Mouse (Mus musculus): Measurements from ENCODE around the gene Dlx3. TPM values are rescaled to one million over a fixed set of nuclear protein-coding genes. Genes with fewer than 3 reads are reported as not detected.
A peak's percentile ranks its signal among the peaks of the same experiment; 100 is the strongest.

Dlx3 gene
- polyA plus RNA-seq, 1 experiment from 2014 or later, result 8.0 TPM

GRCm38 (mm10) chr11:95093077-95093476 is 26.8 kb upstream of the Dlx3 start:
- Histone ChIP-seq H3K9ac (ENCODE audit: low read length) (no peak overlapping the region), H3K36me3 (ENCODE audit: control insufficient read depth, insufficient read depth, low read length) (no peaks in the 10 kb centered on the region), H3K27ac (replicated peaks) (no peak overlapping the region), H3K4me3 (ENCODE audit: low read depth, low read length) (no peak overlapping the region), H3K4me2 (replicated peaks; ENCODE audit: low read depth) (no peak overlapping the region), H3K4me1 (replicated peaks; ENCODE audit: control insufficient read depth, insufficient read depth) (peaks cover 12% of the 10 kb centered on the region), H3K27me3 (ENCODE audit: control insufficient read depth, insufficient read depth, low read length) (no peaks in the 10 kb centered on the region), H3K9me3 (ENCODE audit: control insufficient read depth, low read length) (no peaks in the 10 kb centered on the region)
- ATAC-seq (ENCODE audit: low FRiP score, low TSS enrichment) (peak; percentile 72), DNase-seq (ENCODE audit: low spot score) (no peak)
- 54% methylated on average over 5 of the region's 5 CpGs for WGBS
- TF ChIP-seq EP300 (optimal IDR thresholded peaks at IDR 0.05) (no peak), CTCF (IDR thresholded peaks at IDR 0.05; ENCODE audit: low read depth) (no peak)

- no peaks in the 10 kb centered on the region for H3K9me3 ChIP-seq (ENCODE audit: control insufficient read depth, low read length)
- no peaks in the 10 kb centered on the region for H3K36me3 ChIP-seq (ENCODE audit: control insufficient read depth, insufficient read depth, low read length)
- no peaks in the 10 kb centered on the region for H3K27me3 ChIP-seq (ENCODE audit: control insufficient read depth, insufficient read depth, low read length)
- no peak for ATAC-seq (ENCODE audit: low FRiP score, low TSS enrichment)
- no peak overlapping the region for H3K4me2 ChIP-seq (replicated peaks; ENCODE audit: low read depth)
- no peak overlapping the region for H3K4me3 ChIP-seq (ENCODE audit: low read depth, low read length)
- H3K4me1 ChIP-seq (replicated peaks; ENCODE audit: control insufficient read depth, insufficient read depth), result peaks cover 8% of the 10 kb centered on the region; the same call in 1 of the 2 replicates
- 0 out of 2 replicates have a peak overlapping the region, but pooled peaks have one; percentile 35 for H3K27ac ChIP-seq (replicated peaks)
- no peak overlapping the region for H3K9ac ChIP-seq (ENCODE audit: low read length)
- 80% methylated on average over 10 of the region's 10 CpGs for WGBS
- DNase-seq (ENCODE audit: low spot score), result no peak
- TF ChIP-seq CTCF (IDR thresholded peaks at IDR 0.05; ENCODE audit: low read depth) (no peak), EP300 (optimal IDR thresholded peaks at IDR 0.05) (no peak)
Observed at GRCm38 (mm10) chr11:95095596-95095995, 24.3 kb upstream of the Dlx3 start.

DNA sequence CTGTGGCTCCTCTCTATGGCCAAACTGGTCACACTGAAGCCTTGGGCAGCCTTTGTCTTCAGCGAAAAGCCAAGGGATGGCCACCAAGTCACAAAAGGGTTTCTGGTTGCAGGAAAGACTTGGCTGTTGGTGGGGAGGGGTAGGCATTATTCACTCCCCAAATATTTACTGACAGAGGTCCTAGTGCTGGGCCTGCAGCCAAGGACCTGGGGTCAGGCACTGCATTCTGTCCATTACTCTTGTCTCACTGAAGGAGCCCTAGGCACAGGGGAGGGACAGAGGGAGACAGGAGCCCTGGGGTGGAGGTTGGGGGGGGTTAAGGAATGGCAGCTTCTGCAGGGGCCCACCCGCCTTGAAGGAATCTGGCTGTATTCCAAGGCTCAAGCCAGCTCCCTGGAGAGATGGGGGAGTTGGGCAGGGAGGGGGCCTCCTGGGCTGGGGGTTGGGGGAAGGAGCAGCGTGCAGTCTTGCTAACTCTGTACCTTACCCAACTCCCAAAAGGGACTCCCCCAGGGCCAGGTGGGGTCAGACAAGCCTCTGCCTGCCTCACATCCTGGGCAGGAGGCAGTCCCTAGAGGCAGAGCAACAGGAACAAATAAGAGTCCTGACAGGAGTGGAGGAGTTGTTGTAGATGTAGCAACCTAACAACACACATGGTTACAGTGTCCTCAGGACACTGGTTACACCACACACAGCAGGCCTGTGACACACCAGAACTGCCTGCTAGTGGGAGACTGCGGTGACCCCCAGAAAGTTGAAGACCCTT is 23.1 kb upstream of the Dlx3 start:
- H3K27me3 ChIP-seq (ENCODE audit: control insufficient read depth, insufficient read depth, low read length), result no peaks in the 10 kb centered on the region
- WGBS, result 19% methylated on average over 4 of the region's 4 CpGs
- ATAC-seq (ENCODE audit: low FRiP score, low TSS enrichment), result peak; percentile 36; the same call in 1 of the 2 replicates
- H3K4me2 ChIP-seq (replicated peaks; ENCODE audit: low read depth), result 0 out of 2 replicates have a peak overlapping the region, but pooled peaks have one; percentile 11
- H3K9ac ChIP-seq (ENCODE audit: low read length), result no peak overlapping the region
- no peak for DNase-seq (ENCODE audit: low spot score)
- TF ChIP-seq CTCF (IDR thresholded peaks at IDR 0.05; ENCODE audit: low read depth) (no peak), EP300 (optimal IDR thresholded peaks at IDR 0.05) (no peak)
- H3K27ac ChIP-seq (replicated peaks), result peak overlapping the region; percentile 58
- H3K9me3 ChIP-seq (ENCODE audit: control insufficient read depth, low read length), result no peaks in the 10 kb centered on the region
- no peaks in the 10 kb centered on the region for H3K36me3 ChIP-seq (ENCODE audit: control insufficient read depth, insufficient read depth, low read length)
- H3K4me3 ChIP-seq (ENCODE audit: low read depth, low read length), result no peak overlapping the region
- H3K4me1 ChIP-seq (replicated peaks; ENCODE audit: control insufficient read depth, insufficient read depth), result peaks cover 8% of the 10 kb centered on the region; the same call in 1 of the 2 replicates

DNA sequence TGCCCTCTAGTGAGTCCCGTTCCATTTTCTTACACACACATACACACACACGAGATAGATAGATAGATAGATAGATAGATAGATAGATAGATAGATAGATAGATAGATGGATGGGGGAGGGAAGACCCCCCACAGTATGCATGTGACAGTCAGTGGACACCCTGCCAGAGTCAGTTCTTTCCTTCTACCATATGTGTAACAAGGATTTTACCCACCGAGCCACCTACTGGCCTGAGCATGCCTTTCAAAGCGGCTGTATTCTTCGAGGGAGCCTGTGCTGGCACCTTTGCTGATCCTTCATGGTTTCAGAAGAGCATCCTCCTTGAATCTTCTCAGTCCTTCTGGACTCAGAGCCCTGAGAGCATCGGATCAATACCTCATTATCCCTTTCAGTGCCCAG is 22.0 kb upstream of the Dlx3 start:
- ATAC-seq (ENCODE audit: low FRiP score, low TSS enrichment) (no peak), DNase-seq (ENCODE audit: low spot score) (no peak)
- TF ChIP-seq CTCF (IDR thresholded peaks at IDR 0.05; ENCODE audit: low read depth), result peak; percentile 49
- no peak for TF ChIP-seq EP300 (optimal IDR thresholded peaks at IDR 0.05)
- peak overlapping the region; percentile 53; the same call in 1 of the 2 replicates for H3K27ac ChIP-seq (replicated peaks)
- 55% methylated on average over 6 of the region's 6 CpGs for WGBS
- no peak overlapping the region for H3K4me2 ChIP-seq (replicated peaks; ENCODE audit: low read depth)
- no peaks in the 10 kb centered on the region for H3K36me3 ChIP-seq (ENCODE audit: control insufficient read depth, insufficient read depth, low read length)
- no peaks in the 10 kb centered on the region for H3K9me3 ChIP-seq (ENCODE audit: control insufficient read depth, low read length)
- H3K4me1 ChIP-seq (replicated peaks; ENCODE audit: control insufficient read depth, insufficient read depth), result peaks cover 8% of the 10 kb centered on the region; the same call in 1 of the 2 replicates
- no peak overlapping the region for H3K4me3 ChIP-seq (ENCODE audit: low read depth, low read length)
- H3K27me3 ChIP-seq (ENCODE audit: control insufficient read depth, insufficient read depth, low read length), result no peaks in the 10 kb centered on the region
- H3K9ac ChIP-seq (ENCODE audit: low read length), result no peak overlapping the region

GRCm38 (mm10) chr11:95098346-95099095 is 21.4 kb upstream of the Dlx3 start:
- WGBS, result 74% methylated on average over 5 of the region's 5 CpGs
- H3K9ac ChIP-seq (ENCODE audit: low read length), result no peak overlapping the region
- H3K36me3 ChIP-seq (ENCODE audit: control insufficient read depth, insufficient read depth, low read length), result no peaks in the 10 kb centered on the region
- H3K27ac ChIP-seq (replicated peaks), result peak overlapping the region; percentile 53; the same call in 1 of the 2 replicates
- H3K4me1 ChIP-seq (replicated peaks; ENCODE audit: control insufficient read depth, insufficient read depth), result peaks cover 8% of the 10 kb centered on the region; the same call in 1 of the 2 replicates
- TF ChIP-seq EP300 (optimal IDR thresholded peaks at IDR 0.05) (no peak), CTCF (IDR thresholded peaks at IDR 0.05; ENCODE audit: low read depth) (no peak)
- ATAC-seq (ENCODE audit: low FRiP score, low TSS enrichment), result no peak
- no peak for DNase-seq (ENCODE audit: low spot score)
- no peaks in the 10 kb centered on the region for H3K27me3 ChIP-seq (ENCODE audit: control insufficient read depth, insufficient read depth, low read length)
- H3K4me3 ChIP-seq (ENCODE audit: low read depth, low read length), result no peak overlapping the region
- H3K9me3 ChIP-seq (ENCODE audit: control insufficient read depth, low read length), result no peaks in the 10 kb centered on the region
- no peak overlapping the region for H3K4me2 ChIP-seq (replicated peaks; ENCODE audit: low read depth)

Measured in stomach, postnatal 0 days (tissue).